Mouse (Mus musculus) megakaryocyte-erythroid progenitor cell, adult 5-6 weeks (primary cell): Measurements from ENCODE around the gene Zfp36l2. TPM values are rescaled to one million over a fixed set of nuclear protein-coding genes. Genes with fewer than 3 reads are reported as not detected.
A peak's percentile ranks its signal among the peaks of the same experiment; 100 is the strongest.

ENCODE experiments used
- ATAC-seq: replicated peaks from 2 replicates; pipeline ENCODE4 v1.8.0; 2016; ENCODE audit warnings: mild to moderate bottlenecking, inconsistent platforms; ENCODE audit not compliant: severe bottlenecking, poor library complexity, low FRiP score, low TSS enrichment
- total RNA-seq, 2 experiments: library from RNA; stranded (forward) in 1 of 2; stranded (reverse) in 1 of 2; fragments of 200-1000, 215-1000 nt in 1 of 2; fragments of >200 nt in 1 of 2; fragmentation: Nextera tagmentation in 1 of 2; gene quantifications; 2 replicates each; pipeline ENCODE4 v1.2.3; 2014 to 2017

Gene Zfp36l2
- total RNA-seq, 2 experiments from 2014 or later = 97.7 to 136 TPM

DNA sequence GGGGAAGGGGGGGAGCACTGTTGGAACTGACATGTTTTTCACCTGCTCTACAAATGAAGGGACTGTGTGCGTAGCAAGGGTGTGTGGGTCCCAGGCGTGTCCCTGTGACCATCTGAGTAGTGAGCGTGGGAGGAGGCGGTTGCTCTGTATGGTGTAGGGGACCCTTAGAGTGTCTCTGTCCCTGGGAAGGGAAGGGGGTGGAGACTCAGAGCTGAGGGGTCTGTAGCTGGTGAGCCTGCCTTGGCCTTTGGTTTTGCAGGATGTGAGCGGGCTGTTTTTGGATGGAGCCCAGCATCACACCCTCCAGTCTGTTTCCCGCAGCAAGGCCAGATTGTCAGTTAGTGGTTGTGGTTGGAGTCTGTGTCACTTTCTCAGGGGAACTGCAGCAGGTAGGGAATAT is 46.1 kb downstream of the Zfp36l2 start:
- ATAC-seq = no peak

- no peak for ATAC-seq
Observed at GRCm38 (mm10) chr17:84140822-84141507, 46.8 kb downstream of the Zfp36l2 start.

DNA sequence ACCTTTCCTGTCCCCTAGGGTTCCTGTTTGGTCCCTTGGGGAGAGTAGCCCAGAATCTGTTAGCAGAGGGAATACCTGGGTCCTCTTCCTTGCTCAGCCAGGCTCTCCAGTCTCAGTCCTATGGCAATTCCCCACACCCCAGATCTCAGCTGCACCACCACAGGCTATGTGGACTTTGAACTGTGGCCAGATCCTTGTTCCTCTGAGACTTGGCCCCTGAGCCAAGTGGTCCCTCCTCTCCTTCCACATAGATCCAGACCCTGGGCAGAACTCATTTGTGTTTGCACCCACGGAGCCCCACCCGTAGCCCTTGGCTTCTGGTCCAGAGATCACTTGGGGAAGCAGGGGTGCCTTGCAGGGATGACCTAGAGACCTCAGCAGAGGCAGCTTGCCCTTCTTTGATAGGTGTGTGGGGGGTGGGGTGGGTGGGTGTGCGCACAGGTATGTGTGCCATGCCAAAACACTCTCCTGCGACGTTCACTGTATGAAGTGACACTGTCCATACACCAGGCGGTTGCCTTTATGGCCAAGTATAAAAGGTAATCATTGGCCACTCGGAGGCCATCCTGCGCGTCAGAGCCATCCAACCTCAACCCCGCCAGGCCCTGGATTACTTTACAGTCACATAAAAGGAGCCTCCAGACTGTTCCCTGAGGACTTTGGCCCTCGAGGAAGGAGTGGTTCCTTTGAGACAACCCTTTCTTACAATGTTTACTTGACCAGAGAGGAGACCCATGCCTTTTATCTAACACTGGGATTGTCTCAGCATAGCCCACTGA is 50.2 kb downstream of the Zfp36l2 start:
- no peak for ATAC-seq

- ATAC-seq = peak; percentile 20; the same call in 1 of the 2 replicates
Observed at GRCm38 (mm10) chr17:84136669-84137392, 50.9 kb downstream of the Zfp36l2 start.

DNA sequence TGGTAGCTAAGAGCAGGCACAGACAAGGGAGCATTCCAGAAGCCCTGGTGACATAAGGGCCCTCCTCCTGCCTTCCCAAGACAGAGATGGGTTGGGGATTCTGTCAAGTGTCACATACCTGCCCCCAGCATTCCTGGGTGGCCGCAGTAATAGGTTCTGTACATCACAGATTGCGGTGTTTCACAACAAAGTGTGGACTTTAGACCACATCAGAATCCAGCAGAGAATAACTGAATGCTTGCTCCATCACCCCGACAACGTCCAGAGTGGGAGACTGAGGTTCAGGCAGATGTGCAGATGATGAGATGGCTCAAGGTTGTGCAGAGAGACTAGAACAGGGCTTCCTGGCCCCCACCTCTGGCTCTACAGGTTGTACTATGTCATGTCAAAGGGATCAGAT is 51.5 kb downstream of the Zfp36l2 start:
- no peak for ATAC-seq

DNA sequence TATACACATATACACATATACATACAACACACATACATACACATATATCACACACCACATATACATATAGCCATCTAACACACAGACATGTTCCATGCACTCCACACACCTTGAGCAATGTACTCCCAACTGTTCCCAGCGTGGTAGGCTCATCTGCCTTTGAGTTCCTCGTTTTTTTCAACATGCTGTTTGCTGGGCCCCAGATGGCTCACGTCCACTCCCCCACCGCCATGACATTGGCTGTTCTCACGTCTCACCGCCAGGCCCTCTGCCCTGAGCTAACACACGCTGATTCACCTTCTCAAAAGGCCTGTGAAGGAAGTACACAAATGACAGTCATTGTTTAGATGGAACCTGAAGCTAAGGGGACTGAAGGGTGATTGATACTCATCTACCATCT is 52.5 kb downstream of the Zfp36l2 start:
- no peak for ATAC-seq
